Mouse (Mus musculus): ENCODE data around the gene Amigo2.

The Amigo2 gene

DNA sequence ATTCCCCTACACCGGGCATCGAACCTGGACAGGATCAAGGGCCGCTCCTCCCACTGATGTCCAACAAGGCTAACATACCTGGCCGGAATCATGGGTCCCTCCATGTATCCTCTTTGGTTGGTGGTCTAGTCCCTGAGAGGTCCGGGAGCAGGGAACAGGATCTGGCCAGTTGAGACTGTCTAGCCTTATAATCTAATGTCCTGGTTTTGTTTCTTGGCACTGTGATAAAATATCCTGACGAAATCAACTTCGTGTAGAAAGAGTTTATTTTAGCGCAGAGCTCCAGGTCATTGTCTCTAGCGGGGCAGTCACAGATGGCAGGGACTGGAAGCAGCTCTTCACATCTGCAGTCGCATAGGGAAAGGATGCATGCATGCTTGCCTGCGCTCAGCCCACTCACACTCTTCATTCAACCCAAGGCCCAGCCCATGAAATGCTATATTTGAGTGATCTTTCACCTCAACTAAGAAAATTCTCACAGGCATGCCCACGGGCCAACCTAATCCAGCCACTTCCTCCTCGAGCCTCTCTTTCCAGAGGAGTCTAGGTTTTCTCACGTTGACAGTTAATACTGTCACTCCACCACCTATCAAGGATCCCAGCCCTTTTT is 19.3 kb upstream of the Amigo2 start:
- DNase-seq, result no peak

DNA sequence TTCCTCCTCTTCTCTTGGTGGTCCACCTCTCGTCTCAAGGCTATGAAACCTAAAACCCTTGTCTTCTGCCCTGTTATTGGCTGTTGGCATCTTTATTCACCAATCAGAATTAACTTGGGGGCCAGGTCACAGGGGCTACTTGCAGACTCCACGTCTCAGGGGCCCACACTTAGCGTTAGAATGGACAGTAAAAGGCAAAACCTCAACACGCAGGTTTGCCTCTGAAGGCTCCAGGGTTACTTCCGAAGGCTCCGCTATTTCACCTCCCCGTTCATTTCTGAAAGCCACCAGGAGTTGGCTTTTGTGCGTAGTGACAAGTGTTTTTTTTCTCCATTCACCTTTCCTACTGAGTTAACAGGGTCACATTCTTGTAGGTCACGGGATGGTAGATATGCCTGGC is 15.2 kb upstream of the Amigo2 start:
- no peak for DNase-seq

DNA sequence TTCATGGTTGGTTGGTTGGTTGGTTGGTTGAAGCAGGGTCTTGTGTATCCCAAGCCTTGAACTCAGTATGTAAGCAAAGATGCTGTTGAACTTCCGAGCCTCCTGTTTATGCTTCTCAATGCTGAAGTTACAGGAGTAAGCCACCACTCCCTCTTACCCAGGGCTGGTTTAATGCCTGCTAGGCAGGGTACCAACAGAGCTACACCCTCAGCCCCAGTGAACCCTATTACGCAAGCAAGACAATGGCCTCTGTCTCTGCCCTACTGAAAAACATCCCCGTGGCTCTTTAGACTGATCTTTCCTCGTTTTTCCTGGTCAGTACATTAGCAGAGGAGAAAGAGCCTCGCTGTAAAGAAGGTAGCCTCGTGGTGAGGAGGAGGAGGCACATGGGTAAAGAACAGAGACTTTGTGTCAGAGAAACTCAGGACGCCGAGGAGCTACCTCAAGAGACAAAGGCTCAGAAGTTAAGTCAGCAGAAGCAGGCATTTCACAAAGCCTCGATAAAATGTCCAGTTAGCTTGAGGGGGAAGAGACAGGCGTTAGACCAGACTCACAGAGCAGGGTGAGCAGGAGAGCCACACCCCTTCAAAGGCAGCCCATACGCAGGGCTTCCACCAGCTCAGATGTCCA is 13.0 kb upstream of the Amigo2 start:
- DNase-seq, result no peak

DNA sequence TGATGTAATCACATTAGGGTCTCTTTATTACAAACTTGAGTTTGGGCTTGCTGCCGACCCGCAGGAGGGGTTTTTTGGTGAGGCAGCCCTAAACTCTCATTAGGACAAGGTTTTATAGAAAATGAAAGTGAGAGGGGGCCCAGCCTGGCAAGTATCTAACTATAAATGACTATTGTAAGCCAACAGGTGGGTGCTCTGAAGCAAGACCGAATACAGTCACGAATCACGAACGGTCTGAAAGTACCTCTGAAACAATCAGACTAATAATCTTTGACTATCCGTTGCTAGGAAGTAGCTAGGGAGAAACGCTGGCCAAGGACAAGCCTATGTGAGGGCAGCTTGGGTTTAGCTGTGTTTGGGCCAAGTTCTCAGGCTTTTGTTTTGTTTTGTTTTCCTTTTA is 12.2 kb upstream of the Amigo2 start:
- DNase-seq, result no peak

DNA sequence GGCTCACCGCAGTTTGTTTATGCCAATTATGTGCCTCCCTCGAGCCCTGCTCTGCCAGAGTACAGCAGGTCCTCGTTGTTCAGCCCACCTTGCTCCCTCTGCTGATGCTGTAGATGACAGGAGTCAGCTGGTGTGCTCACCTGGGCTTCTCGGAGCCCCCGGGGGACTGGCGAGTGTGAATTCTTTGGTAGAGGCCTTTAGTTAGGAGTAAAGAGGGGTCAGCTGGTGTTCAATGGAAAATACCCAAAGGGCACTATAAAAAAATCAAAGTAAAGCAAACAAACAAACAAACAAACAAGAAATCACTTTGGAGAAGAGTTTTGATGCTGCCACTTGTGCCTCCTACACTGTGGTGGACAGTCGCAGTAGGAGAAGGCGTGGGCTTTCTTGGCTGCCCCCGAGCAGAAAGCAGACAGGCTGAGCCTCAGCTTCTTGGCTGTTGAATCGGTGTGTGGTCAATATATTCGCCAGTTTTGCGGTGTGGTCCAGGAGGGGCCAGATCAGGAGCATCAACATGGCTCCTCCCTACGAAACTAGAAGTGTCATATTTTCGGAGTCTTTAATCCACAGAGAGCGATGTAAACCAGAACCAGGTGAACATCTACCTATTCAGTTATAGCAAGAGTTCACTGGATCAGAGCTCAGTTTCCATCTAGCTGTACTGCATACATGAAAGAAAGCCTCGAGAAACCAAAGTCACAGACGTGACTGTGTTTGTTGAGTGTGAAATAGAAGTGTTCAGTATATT is 11.6 kb upstream of the Amigo2 start:
- DNase-seq, result no peak

DNA sequence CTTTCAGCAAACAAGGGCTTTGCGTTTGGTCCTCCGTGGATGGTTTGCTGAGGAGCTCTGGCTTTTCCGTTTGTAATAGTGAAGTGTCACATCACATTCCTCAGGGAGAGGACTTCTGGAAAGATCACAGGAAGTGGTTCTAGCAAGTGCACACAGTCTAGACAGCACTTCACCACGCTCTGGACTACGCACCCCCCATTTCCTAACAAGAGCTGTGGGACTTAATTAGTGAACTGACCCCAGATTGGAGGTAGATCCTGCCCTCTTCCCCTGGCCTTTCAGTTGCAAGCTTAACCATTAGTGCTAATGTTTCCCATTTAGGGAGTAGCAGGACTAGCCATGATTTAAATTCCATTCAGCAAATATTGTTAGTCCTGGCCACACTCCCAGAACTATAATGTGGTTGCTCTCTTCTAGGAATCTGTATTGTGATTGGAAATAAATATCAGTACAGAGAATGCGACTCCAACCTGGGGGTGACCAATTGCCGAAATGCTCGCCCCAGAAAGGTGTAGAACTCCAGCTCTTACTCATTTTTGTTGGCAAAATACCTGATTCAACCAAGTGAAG is 10.2 kb upstream of the Amigo2 start:
- no peak for DNase-seq

DNA sequence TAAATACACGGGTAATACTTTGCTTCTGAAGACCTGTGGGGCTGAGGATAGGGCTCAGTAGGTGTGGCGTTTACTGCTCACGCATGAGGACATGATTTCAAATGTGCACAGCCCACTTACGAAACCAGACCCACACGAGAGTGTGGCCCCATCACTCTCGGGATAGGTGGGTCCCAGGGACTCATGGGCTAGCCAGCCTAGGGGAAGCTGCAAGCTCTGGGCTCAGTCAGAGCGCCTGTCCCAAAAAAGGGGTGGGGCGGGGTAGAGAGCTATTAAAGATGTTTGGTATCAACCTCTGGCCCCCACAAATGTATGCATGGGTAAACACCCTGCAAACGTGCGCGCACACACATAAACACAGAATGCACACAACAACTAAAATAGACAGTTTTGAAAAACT is 9.3 kb upstream of the Amigo2 start:
- DNase-seq, result no peak

DNA sequence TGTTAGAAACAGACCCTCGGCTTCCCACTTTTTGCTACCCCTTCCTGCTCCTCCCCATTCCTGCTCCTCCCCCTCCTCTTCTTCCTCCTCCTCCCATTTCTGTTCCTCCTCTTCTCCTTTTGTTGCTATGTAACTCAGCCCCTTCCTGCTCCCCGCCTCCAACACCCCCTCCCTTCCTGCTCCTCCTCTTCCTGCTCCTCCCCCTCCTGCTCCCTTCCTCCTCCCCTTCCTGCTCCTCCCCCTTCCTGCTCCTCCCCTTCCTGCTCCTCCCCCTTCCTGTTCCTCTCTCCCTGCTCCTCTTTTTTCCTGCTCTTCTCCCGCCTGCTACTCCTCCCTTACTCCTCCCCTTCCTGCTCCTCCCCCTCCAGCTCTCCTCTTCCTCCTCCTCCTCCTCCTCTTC is 8.7 kb upstream of the Amigo2 start:
- DNase-seq, result no peak

DNA sequence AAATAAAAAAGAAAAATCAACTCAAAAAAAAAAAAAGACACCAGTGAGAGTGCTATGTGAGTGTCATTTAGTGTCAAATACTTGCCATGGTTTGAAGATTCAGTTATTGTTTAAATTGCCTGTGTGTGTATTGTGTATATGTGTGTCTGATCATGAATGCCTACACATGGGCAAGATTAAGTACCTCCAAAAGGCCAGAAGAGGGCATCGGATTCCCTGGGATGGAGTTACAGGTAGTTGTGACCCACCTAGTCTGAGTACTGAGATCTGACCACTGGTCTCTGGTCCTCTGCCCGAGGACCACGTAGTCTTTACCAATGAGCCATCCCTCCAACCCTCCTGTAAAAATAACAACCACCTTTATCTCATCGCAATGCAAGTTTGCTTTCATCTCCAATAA is 7.3 kb upstream of the Amigo2 start:
- DNase-seq, result no peak

DNA sequence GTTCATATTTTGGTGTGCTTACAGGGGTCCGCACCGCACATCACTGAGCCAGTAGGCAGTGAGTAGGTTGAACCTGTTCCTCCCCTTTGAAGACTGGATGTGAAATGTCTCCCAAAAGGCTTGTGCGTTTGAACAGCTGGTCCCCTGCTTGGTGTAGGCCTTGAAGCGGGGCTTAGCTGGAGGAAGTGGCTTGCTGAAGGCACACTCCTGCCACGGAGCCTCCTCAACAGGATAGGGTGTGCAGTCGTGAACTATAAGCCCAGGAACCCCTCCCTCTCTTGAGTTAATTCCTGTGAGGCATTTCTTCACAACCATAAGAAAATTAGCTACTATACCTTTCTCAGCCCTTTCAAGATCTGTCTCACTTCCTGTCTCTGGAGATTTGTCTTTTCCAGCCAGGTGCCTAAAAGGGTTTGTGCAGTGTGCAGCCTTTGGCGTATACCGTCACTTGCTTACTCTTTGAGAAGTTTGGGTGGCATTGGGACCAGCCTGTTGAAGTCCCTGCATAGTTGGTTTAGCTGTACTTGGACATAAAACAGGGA is 5.5 kb upstream of the Amigo2 start:
- no peak for DNase-seq

DNA sequence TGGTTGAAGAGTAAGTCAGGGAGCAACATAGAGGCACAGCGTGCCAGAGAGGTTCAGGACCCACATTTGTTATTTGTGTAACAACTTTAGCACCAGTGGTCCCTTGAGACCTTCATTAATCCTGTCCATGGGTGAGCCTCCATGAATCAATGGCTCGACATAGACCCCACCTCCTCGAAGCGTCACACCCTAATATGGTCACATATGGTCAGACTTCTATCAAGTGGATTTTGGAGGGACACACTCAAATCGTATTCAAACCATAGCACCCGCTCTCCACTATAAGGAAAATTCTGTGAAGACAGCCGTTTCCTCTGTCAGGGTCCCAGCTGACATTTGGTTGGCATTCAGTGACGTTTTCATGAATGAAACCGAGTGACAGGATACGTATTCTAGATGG is 2.2 kb upstream of the Amigo2 start:
- DNase-seq, result no peak

DNA sequence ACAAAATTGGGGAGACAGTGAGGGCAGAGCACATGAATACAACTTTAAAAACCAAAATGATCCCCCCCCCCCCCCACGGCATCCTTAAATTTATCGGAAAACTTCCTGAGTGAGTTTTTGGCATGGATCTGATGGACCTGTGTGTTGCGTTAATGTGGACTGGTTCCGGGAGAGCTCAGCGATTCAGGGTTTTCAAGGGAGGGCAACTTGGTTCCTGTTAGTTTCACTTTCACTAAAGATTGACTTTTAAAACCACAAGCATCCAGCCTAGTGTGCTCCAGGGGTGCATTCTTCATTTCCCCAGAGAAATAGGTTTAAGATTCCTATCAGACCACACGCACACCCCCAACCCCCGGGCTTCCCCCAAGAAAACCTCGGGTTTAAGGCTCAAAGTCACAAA is 1.2 kb upstream of the Amigo2 start:
- DNase-seq, result no peak

DNA sequence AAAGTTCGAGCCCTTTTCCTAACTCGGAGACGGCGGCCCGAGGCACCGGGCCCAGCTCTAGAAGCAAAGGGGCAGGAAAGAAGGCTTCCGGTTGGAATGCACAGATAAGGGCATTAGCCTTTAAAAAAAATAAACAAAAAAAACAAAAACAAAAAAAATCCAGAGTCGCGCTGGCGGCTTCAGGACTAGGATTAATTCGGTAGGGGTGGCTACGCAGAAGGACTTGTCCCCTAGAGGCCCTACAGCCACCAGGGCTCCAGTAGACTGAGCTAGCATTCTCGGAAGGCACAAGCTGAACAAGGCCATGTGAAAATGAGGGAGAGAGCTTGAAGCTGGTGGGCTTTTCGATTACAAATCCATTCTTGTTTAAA is 689 bp upstream of the Amigo2 start:
- peak; percentile 65 for DNase-seq

DNA sequence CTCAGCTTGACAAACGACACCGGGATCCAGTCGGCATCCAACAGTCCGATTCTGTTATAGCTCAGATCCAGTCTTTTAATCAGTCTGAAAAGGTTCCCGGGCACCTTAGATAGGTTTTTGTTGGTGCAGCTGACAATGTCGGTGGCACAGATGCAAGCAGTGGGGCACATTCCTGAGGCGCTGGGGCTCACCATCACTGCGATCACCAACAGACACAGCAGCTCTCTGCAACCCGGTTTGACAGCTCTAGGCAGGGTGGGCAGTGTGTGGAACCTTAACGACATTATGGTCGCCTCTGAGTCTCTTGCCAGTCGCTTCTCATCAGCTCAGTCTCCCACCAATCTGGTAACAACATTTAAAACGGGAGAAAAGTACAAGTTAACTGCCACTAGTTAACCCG is 831 bp downstream of the Amigo2 start:
- peak; percentile 54 for DNase-seq

DNA sequence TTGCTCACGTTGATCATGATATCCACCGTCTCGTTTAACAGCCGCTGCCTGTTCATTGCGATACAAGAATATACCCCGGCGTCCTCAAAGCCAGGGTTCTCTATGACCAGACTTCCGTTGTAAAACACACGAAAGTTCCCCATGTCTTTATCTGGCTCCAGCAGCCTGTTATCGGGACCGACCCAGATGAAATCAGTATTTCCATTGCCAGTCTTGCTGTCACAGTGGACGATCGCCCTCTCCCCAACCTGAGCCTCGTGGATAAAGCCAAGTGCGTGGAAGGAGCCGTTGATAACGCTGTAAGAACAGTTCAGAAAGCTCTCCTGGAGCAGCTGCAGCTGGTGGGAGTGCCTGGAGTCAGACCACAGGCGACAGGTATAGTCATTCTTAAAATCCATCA is 1.7 kb downstream of the Amigo2 start:
- DNase-seq, result no peak

DNA sequence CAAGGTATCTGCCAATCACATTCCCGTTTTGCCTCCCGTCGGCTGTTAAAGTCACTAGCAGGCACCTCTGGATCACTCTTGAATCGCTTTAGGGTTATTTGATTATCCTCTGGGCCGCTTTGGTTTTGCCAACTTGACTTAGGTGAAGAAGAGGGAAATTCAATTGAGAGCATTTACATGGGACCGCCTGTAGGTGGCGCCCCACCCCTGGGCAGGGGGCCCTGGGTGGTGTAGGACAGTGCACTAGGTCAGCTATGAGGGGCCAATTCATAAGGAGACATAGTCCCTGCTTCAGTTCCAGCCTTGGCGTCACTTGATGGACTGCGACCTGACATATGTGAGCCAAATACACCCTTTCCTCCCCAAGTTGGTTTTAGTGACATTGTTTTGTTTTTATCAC is 10.1 kb downstream of the Amigo2 start:
- DNase-seq, result peak; percentile 49

DNA sequence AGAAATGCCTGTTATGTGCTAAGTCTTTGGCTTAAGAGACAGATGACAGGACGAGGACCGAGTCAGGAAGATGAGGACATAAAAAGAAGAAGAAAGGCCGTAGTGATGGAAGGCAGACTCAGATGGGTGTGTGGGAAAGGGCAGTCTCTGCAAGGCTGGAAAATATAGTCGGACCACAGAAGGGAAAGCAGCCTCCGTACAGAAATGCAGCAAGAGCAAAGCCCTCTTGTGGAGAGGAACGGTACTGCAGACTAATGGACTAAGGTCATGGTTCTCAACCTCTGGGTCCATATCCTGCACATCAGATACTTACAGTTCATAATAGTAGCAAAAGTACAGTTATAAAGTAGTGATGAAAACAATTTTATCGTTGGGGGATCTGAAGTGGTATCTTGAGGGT is 11.9 kb downstream of the Amigo2 start:
- DNase-seq, result peak; percentile 78

DNA sequence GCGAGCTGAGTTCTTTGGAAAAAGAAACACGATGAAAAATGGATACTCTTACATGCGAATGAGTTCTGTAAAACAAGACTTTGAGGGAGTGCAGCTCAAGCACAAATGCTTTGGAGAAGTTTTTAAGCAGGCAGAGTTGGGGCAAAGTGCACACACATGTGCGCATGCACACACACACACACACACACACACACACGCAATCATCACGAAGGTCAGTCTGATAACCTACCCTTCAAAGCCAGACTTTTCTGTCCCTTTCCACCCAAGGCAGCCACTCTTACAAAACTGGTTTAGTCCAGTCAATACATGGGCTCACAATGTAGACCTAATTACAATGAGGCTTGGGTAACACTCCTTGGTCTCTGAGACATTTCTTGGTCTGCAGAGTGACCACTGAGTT is 13.0 kb downstream of the Amigo2 start:
- no peak for DNase-seq

DNA sequence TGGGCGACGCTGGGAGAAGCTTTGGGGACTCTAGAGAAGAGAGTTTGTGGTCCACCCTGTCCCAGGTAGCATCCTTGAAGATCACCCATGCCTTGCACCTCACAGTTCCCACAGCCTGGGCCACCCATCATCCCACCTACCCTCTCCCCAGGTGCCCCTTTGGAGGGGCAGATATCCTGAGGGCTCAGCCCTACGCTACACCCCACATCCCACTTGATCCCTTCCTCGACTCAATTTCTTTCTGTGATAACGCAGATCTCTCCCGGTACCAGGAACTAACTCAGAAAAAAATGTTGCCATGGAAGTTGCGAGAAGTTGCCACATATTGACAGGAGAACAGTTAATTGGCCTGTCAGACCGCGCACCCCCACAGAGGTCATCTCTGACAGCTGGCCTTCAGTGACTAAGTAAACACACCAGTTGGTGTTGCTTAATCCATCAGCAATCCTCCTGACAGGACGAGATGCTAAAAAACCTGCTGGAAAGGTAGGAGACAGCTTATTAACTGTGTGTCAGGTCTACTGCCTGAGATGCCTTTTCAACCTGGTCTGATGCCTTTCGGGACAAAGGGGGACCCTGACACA is 17.5 kb downstream of the Amigo2 start:
- no peak for DNase-seq

DNA sequence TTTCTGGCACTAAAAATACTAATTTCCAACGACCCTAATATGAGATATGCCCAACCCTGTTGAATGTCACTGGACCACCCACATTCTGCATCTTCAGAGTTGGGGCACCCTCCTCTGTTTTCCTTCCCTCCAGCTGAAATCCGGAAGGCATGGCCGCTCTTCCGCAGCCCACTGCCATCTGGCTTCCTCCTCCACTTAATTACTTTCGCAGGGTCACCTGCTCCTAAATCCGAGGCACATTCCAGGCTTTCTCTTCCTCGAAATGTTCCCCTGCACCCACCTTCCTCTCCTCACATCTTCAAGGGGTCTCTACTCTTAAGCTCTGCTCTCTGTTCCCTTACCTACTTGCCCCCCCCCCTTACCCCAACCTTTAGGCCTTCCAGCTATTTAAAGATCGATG is 23.1 kb downstream of the Amigo2 start:
- no peak for DNase-seq

DNA sequence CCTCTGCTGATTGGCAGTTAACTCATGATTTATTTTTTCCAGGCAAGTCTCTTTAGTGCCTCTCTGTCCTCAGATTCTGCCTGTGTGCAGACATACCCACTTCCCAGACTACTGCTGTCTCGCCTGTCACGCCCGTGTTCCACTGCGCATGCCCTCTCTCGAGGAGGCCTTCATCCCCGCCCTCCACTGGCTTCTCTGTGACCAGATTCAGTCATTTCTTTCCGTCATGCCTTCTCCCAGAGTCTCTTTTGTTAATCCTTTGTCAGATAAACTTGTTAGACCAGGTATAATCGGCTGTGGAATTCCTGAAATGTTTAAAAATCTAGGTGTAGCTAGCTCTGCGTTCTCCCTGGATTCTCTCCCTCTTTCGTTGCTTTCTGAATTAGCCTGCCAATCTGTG is 23.7 kb downstream of the Amigo2 start:
- DNase-seq, result no peak

DNA sequence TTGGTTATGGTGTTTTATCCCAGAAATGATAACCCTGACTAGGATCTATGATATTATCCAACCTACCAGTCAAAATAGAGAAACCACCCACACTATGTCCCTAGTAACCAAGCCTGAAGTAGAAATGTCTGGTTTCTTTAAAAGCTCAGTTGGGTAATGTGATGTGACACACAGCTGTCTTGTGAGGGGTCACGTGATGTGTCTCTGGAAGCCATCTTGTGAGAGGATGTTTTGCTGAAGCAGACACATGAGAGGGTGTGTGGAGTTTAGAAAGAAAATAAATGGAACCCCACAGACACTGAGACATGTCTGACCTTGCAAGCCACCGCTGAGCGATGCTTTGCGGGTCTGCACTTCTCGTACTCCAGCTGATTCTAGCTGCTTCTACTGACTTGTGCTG is 30.2 kb downstream of the Amigo2 start:
- no peak for DNase-seq
